ENCODE assay signal across 2 mouse cellular contexts in genomic region chr2:30930846-30931245, GRCm38 (mm10). TPM values are rescaled to one million over a fixed set of nuclear protein-coding genes. Genes with fewer than 3 reads are reported as not detected.
"Had no signal": no experiment of that assay in that cellular context is flagged by ENCODE, and none has a peak within 500 bp of the region (broad histone marks: within the 10 kb centered on the region; RNA-seq: fewer than 3 reads in every experiment).

No protein-coding gene starts in this region.

RNA-seq across cellular contexts. Expression of gene Ptges, which starts 1.2 kb away (rescaled TPM):
- total RNA-seq: common myeloid progenitor, adult 5-6 weeks had no signal
- polyA plus RNA-seq: erythroblast, embryonic 14.5 days had no signal
